Mouse (Mus musculus): ENCODE measurements around the gene Ccdc113. TPM values are rescaled to one million over a fixed set of nuclear protein-coding genes. Genes with fewer than 3 reads are reported as not detected.

Ccdc113 gene
- polyA plus RNA-seq, 1 experiment from 2014 or later: 3.2 TPM

GRCm38 (mm10) chr8:95542191-95542590 is 8.3 kb downstream of the Ccdc113 start:
- 84% methylated on average over 6 of the region's 6 CpGs for WGBS
- H3K4me2 ChIP-seq: no peak overlapping the region
- H3K27ac ChIP-seq (ENCODE audit: poor library complexity, severe bottlenecking): no peak overlapping the region
- ATAC-seq (ENCODE audit: insufficient number of reproducible peaks, low FRiP score): no peak
- H3K4me1 ChIP-seq (replicated peaks): no peaks in the 10 kb centered on the region
- no peak overlapping the region for H3K4me3 ChIP-seq
- no peak overlapping the region for H3K9ac ChIP-seq
- no peaks in the 10 kb centered on the region for H3K27me3 ChIP-seq (replicated peaks)
- peaks cover 5% of the 10 kb centered on the region; the same call in 1 of the 2 replicates for H3K9me3 ChIP-seq (replicated peaks)
- H3K36me3 ChIP-seq: no peaks in the 10 kb centered on the region

- no peak overlapping the region for H3K9ac ChIP-seq
- 76% methylated on average over 3 of the region's 3 CpGs for WGBS
- no peak overlapping the region for H3K27ac ChIP-seq (ENCODE audit: poor library complexity, severe bottlenecking)
- H3K27me3 ChIP-seq (replicated peaks): no peaks in the 10 kb centered on the region
- H3K36me3 ChIP-seq: no peaks in the 10 kb centered on the region
- no peak for ATAC-seq (ENCODE audit: insufficient number of reproducible peaks, low FRiP score)
- H3K4me2 ChIP-seq: no peak overlapping the region
- H3K9me3 ChIP-seq (replicated peaks): peaks cover 5% of the 10 kb centered on the region; the same call in 1 of the 2 replicates
- 0 out of 2 replicates have a peak, but pooled peaks cover 5% of the 10 kb centered on the region for H3K4me1 ChIP-seq (replicated peaks)
- H3K4me3 ChIP-seq: no peak overlapping the region
Measured at GRCm38 (mm10) chr8:95543065-95543464, 9.2 kb downstream of the Ccdc113 start.

- H3K27me3 ChIP-seq (replicated peaks): no peaks in the 10 kb centered on the region
- peaks cover 12% of the 10 kb centered on the region for H3K4me1 ChIP-seq (replicated peaks)
- no peak overlapping the region for H3K27ac ChIP-seq (ENCODE audit: poor library complexity, severe bottlenecking)
- no peak overlapping the region for H3K9ac ChIP-seq
- ATAC-seq (ENCODE audit: insufficient number of reproducible peaks, low FRiP score): no peak
- H3K36me3 ChIP-seq: no peaks in the 10 kb centered on the region
- peaks cover 5% of the 10 kb centered on the region; the same call in 1 of the 2 replicates for H3K9me3 ChIP-seq (replicated peaks)
- no peak overlapping the region for H3K4me3 ChIP-seq
- H3K4me2 ChIP-seq: no peak overlapping the region
- 68% methylated on average over 17 of the region's 17 CpGs for WGBS
Measured at GRCm38 (mm10) chr8:95545815-95546214, 11.9 kb downstream of the Ccdc113 start.

- Histone ChIP-seq H3K4me1 (replicated peaks) (peaks cover 12% of the 10 kb centered on the region), H3K4me3 (no peak overlapping the region), H3K27me3 (replicated peaks) (no peaks in the 10 kb centered on the region), H3K9me3 (replicated peaks) (peaks cover 3% of the 10 kb centered on the region; the same call in 1 of the 2 replicates), H3K27ac (ENCODE audit: poor library complexity, severe bottlenecking) (no peak overlapping the region), H3K4me2 (no peak overlapping the region), H3K9ac (no peak overlapping the region), H3K36me3 (no peaks in the 10 kb centered on the region)
- 86% methylated on average over 4 of the region's 4 CpGs for WGBS
- ATAC-seq (ENCODE audit: insufficient number of reproducible peaks, low FRiP score): no peak
Measured at GRCm38 (mm10) chr8:95546986-95547385, 13.1 kb downstream of the Ccdc113 start.

GRCm38 (mm10) chr8:95547931-95548330 is 14.0 kb downstream of the Ccdc113 start:
- H3K9ac ChIP-seq: no peak overlapping the region
- no peaks in the 10 kb centered on the region for H3K9me3 ChIP-seq (replicated peaks)
- H3K36me3 ChIP-seq: no peaks in the 10 kb centered on the region
- H3K4me1 ChIP-seq (replicated peaks): peaks cover 12% of the 10 kb centered on the region
- no peaks in the 10 kb centered on the region for H3K27me3 ChIP-seq (replicated peaks)
- H3K4me3 ChIP-seq: no peak overlapping the region
- WGBS: 57% methylated on average over 8 of the region's 8 CpGs
- no peak overlapping the region for H3K27ac ChIP-seq (ENCODE audit: poor library complexity, severe bottlenecking)
- H3K4me2 ChIP-seq: no peak overlapping the region
- ATAC-seq (ENCODE audit: insufficient number of reproducible peaks, low FRiP score): no peak

DNA sequence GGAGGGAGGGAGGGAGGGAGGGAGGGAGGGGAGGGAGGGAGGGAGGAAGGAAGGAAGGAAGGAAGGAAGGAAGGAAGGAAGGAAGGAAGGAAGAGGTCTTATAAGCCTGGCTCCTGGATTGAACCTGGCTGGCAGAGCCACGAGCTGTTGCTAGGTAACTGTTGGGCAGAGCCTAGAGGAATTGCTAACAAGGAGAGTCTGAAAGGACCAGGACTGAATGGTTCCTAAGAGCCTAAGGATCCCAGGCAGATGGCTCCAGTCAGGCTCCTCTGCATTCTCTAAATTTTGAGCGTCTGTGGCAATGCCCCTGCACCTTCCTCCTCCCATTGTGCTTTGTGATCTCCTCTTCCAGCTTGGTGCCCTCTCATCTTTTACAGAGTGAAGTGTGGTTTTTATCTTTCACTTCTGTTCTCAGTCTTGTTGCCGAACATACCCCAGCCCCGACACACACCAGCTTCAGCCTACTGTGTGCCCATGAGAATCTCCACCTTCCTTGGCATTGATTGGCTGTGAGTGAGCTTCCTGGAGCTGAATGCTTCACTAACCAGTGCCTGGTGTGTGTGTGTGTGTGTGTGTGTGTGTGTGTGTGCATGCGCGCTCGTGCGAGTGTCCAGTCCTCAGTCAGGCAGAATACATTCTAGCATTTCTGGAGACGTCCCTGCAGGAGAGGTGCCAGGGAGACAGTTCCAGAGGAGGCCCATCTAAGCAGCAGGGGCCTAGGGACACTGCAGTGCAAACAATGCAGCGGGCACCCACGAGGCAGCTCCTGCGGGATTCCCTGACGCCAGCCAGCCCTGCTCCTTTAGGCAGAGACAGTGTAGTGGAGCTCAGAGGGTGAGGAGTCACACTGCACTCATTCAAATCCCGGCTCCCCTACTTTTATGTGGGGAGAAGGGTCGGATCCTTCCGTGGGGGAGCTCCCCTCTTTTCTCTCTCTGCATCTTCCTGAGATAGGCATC is 16.3 kb downstream of the Ccdc113 start:
- no peak for ATAC-seq (ENCODE audit: insufficient number of reproducible peaks, low FRiP score)
- WGBS: 64% methylated on average over 16 of the region's 16 CpGs
- Histone ChIP-seq H3K36me3 (no peaks in the 10 kb centered on the region), H3K9me3 (replicated peaks) (no peaks in the 10 kb centered on the region), H3K4me1 (replicated peaks) (peaks cover 12% of the 10 kb centered on the region), H3K4me2 (no peak overlapping the region), H3K4me3 (no peak overlapping the region), H3K27me3 (replicated peaks) (no peaks in the 10 kb centered on the region), H3K27ac (ENCODE audit: poor library complexity, severe bottlenecking) (no peak overlapping the region), H3K9ac (no peak overlapping the region)

- Histone ChIP-seq H3K36me3 (no peaks in the 10 kb centered on the region), H3K4me1 (replicated peaks) (peaks cover 12% of the 10 kb centered on the region), H3K9me3 (replicated peaks) (no peaks in the 10 kb centered on the region), H3K9ac (no peak overlapping the region), H3K27me3 (replicated peaks) (no peaks in the 10 kb centered on the region), H3K4me3 (no peak overlapping the region), H3K27ac (ENCODE audit: poor library complexity, severe bottlenecking) (no peak overlapping the region), H3K4me2 (no peak overlapping the region)
- no peak for ATAC-seq (ENCODE audit: insufficient number of reproducible peaks, low FRiP score)
- WGBS: 72% methylated on average over 4 of the region's 4 CpGs
Measured at GRCm38 (mm10) chr8:95551577-95551976, 17.7 kb downstream of the Ccdc113 start.

GRCm38 (mm10) chr8:95555963-95556362 is 22.1 kb downstream of the Ccdc113 start:
- H3K9ac ChIP-seq: no peak overlapping the region
- H3K27ac ChIP-seq (ENCODE audit: poor library complexity, severe bottlenecking): no peak overlapping the region
- H3K4me1 ChIP-seq (replicated peaks): no peaks in the 10 kb centered on the region
- H3K27me3 ChIP-seq (replicated peaks): no peaks in the 10 kb centered on the region
- no peaks in the 10 kb centered on the region for H3K36me3 ChIP-seq
- no peaks in the 10 kb centered on the region for H3K9me3 ChIP-seq (replicated peaks)
- WGBS: 82% methylated on average over 2 of the region's 2 CpGs
- H3K4me3 ChIP-seq: no peak overlapping the region
- H3K4me2 ChIP-seq: no peak overlapping the region
- ATAC-seq (ENCODE audit: insufficient number of reproducible peaks, low FRiP score): no peak

DNA sequence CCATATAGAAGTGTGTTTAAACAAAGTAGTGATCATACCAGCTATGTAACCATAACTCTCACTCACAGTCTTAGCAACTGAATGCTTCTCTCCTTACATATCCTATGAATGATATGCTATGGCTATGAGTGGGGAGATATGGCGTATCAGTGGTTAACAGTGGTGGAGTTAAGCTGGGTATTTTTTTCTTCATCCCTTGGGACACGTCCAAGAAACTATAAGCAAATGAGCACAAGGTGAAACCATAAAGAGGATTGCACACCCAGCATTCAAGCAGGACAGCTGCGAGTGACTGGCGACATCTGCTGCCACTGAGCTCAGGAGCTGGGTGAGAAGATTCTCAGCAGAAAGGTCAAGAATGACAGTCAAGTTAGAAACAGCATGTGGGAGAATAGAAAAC is 32.3 kb downstream of the Ccdc113 start:
- no peaks in the 10 kb centered on the region for H3K36me3 ChIP-seq
- no peak overlapping the region for H3K4me3 ChIP-seq
- H3K9me3 ChIP-seq (replicated peaks): peaks cover 8% of the 10 kb centered on the region
- no peak overlapping the region for H3K4me2 ChIP-seq
- H3K4me1 ChIP-seq (replicated peaks): no peaks in the 10 kb centered on the region
- WGBS: 71% methylated on average over 4 of the region's 4 CpGs
- ATAC-seq (ENCODE audit: insufficient number of reproducible peaks, low FRiP score): no peak
- no peak overlapping the region for H3K27ac ChIP-seq (ENCODE audit: poor library complexity, severe bottlenecking)
- H3K27me3 ChIP-seq (replicated peaks): no peaks in the 10 kb centered on the region
- no peak overlapping the region for H3K9ac ChIP-seq

- peaks cover 10% of the 10 kb centered on the region for H3K9me3 ChIP-seq (replicated peaks)
- H3K27me3 ChIP-seq (replicated peaks): no peaks in the 10 kb centered on the region
- H3K4me2 ChIP-seq: no peak overlapping the region
- H3K27ac ChIP-seq (ENCODE audit: poor library complexity, severe bottlenecking): no peak overlapping the region
- H3K4me3 ChIP-seq: no peak overlapping the region
- H3K4me1 ChIP-seq (replicated peaks): no peaks in the 10 kb centered on the region
- no peaks in the 10 kb centered on the region for H3K36me3 ChIP-seq
- ATAC-seq (ENCODE audit: insufficient number of reproducible peaks, low FRiP score): no peak
- WGBS: 79% methylated on average over 6 of the region's 6 CpGs
- no peak overlapping the region for H3K9ac ChIP-seq
Measured at GRCm38 (mm10) chr8:95566809-95567208, 32.9 kb downstream of the Ccdc113 start.

GRCm38 (mm10) chr8:95573146-95573545 is 39.3 kb downstream of the Ccdc113 start:
- Histone ChIP-seq H3K4me2 (no peak overlapping the region), H3K9me3 (replicated peaks) (peaks cover 10% of the 10 kb centered on the region), H3K27ac (ENCODE audit: poor library complexity, severe bottlenecking) (no peak overlapping the region), H3K4me3 (no peak overlapping the region), H3K36me3 (no peaks in the 10 kb centered on the region), H3K4me1 (replicated peaks) (0 out of 2 replicates have a peak, but pooled peaks cover 3% of the 10 kb centered on the region), H3K9ac (no peak overlapping the region), H3K27me3 (replicated peaks) (no peaks in the 10 kb centered on the region)
- no peak for ATAC-seq (ENCODE audit: insufficient number of reproducible peaks, low FRiP score)
- WGBS: 79% methylated on average over 5 of the region's 5 CpGs

All from heart, embryonic 12.5 days (tissue).